Mouse (Mus musculus) MEL (cell line): ENCODE data around the gene Rasa1. TPM values are rescaled to one million over a fixed set of nuclear protein-coding genes. Genes with fewer than 3 reads are reported as not detected.

Source experiments
- DNase-seq: peaks from one replicate; pipeline ENCODE4 v3.0.0; 2011; ENCODE audit warnings: low read depth, low spot score
- H3K27ac ChIP-seq: 2 replicates; pipeline ENCODE4 v1.5.1; 2012; ENCODE audit warnings: low read depth, mild to moderate bottlenecking, control low read depth, low read length, moderate library complexity; ENCODE audit not compliant: control insufficient read depth
- H3K27me3 ChIP-seq, 2 experiments: fragments of 150-350 bp in 1 of 2; sonication (generic) in 1 of 2; 2 replicates each; pipeline ENCODE4 v1.6.1; 2012; ENCODE audit warnings: low read length in 2 of 2, mild to moderate bottlenecking in 2 of 2, improper control_type of control experiment in 1 of 2, moderate library complexity in 1 of 2; ENCODE audit not compliant: insufficient read depth in 2 of 2, control insufficient read depth in 1 of 2
- H3K36me3 ChIP-seq, 2 experiments: 2 replicates each; pipeline ENCODE4 v1.6.1; 2012 to 2014; ENCODE audit warnings: low read length in 2 of 2, improper control_type of control experiment in 1 of 2, inconsistent platforms in 1 of 2, mild to moderate bottlenecking in 1 of 2; ENCODE audit not compliant: insufficient read depth in 2 of 2, control insufficient read depth in 1 of 2
- H3K4me1 ChIP-seq, 2 experiments: fragments of 150-350 bp in 1 of 2; sonication (generic) in 1 of 2; 2 replicates each; pipeline ENCODE4 v1.6.1; 2012; ENCODE audit warnings: low read length in 2 of 2, improper control_type of control experiment in 1 of 2, mild to moderate bottlenecking in 1 of 2; ENCODE audit not compliant: insufficient read depth in 2 of 2, control insufficient read depth in 1 of 2
- H3K4me3 ChIP-seq, 2 experiments: fragments of 150-350 bp in 1 of 2; sonication (generic) in 1 of 2; 2 replicates each; pipeline ENCODE4 v1.5.1; 2012; ENCODE audit warnings: low read depth in 2 of 2, low read length in 2 of 2, mild to moderate bottlenecking in 2 of 2, moderate library complexity in 2 of 2, control low read depth in 1 of 2, improper control_type of control experiment in 1 of 2; ENCODE audit not compliant: control insufficient read depth in 1 of 2, insufficient read depth in 1 of 2
- H3K79me2 ChIP-seq: 2 replicates; pipeline ENCODE4 v1.6.1; 2012; ENCODE audit warnings: mild to moderate bottlenecking, low read length, moderate library complexity; ENCODE audit not compliant: control insufficient read depth, poor library complexity, insufficient read depth
- H3K9ac ChIP-seq: 2 replicates; pipeline ENCODE4 v1.6.1; 2012; ENCODE audit warnings: low read depth, mild to moderate bottlenecking, control low read depth, low read length, moderate library complexity; ENCODE audit not compliant: control insufficient read depth, poor library complexity, severe bottlenecking
- H3K9me3 ChIP-seq: fragments of 150-350 bp; sonication (generic); replicated peaks from 2 replicates; pipeline ENCODE4 v1.6.1; 2012; ENCODE audit warnings: mild to moderate bottlenecking, low read length, improper control_type of control experiment, moderate library complexity; ENCODE audit not compliant: insufficient read depth
- CHD1 ChIP-seq: IDR thresholded peaks from 2 replicates; pipeline ENCODE4 v1.6.1; 2012; ENCODE audit warnings: low read depth, mild to moderate bottlenecking, inconsistent platforms, low read length, improper control_type of control experiment
- CHD2 ChIP-seq: IDR thresholded peaks from 2 replicates; pipeline ENCODE4 v1.6.1; 2011; ENCODE audit warnings: low read length, improper control_type of control experiment
- CTCF ChIP-seq, 3 experiments: IDR thresholded peaks in 2 of 3; conservative IDR thresholded peaks in 1 of 3; 2 replicates each; pipeline ENCODE4 v1.5.1; 2011 to 2012; ENCODE audit warnings: low read length in 3 of 3, low read depth in 2 of 3, mild to moderate bottlenecking in 2 of 3, improper control_type of control experiment in 1 of 3, inconsistent platforms in 1 of 3, mixed read lengths in 1 of 3, moderate library complexity in 1 of 3; ENCODE audit not compliant: control insufficient read depth in 1 of 3, insufficient read depth in 1 of 3, poor library complexity in 1 of 3, severe bottlenecking in 1 of 3
- ELF1 ChIP-seq: IDR thresholded peaks from 2 replicates; pipeline ENCODE4 v1.6.1; 2014; ENCODE audit warnings: low read depth, mild to moderate bottlenecking, inconsistent platforms, low read length, improper control_type of control experiment, moderate library complexity
- EP300 ChIP-seq, 2 experiments: IDR thresholded peaks; 2 replicates each; pipeline ENCODE4 v1.6.1; 2011; ENCODE audit warnings: improper control_type of control experiment in 2 of 2, low read length in 2 of 2, low read depth in 1 of 2, mild to moderate bottlenecking in 1 of 2
- GABPA ChIP-seq: IDR thresholded peaks from 2 replicates; pipeline ENCODE4 v1.6.1; 2012; ENCODE audit warnings: low read depth, mild to moderate bottlenecking, inconsistent platforms, low read length, improper control_type of control experiment, moderate library complexity
- GATA1 ChIP-seq: IDR thresholded peaks from 2 replicates; pipeline ENCODE4 v1.6.1; 2011; ENCODE audit warnings: low read depth, low read length, improper control_type of control experiment
- KAT2A ChIP-seq: conservative IDR thresholded peaks from 2 replicates; pipeline ENCODE4 v1.6.1; 2012; ENCODE audit warnings: low read depth, low read length, improper control_type of control experiment, inconsistent platforms
- MAX ChIP-seq: IDR thresholded peaks from 2 replicates; pipeline ENCODE4 v1.6.1; 2011; ENCODE audit warnings: low read length, improper control_type of control experiment
- MXI1 ChIP-seq: IDR thresholded peaks from 2 replicates; pipeline ENCODE4 v1.6.1; 2011; ENCODE audit warnings: mild to moderate bottlenecking, low read depth, low read length, improper control_type of control experiment
- POLR2AphosphoS5 ChIP-seq: IDR thresholded peaks from 2 replicates; pipeline ENCODE4 v1.6.1; 2012; ENCODE audit warnings: low read depth, borderline replicate concordance, mild to moderate bottlenecking, inconsistent platforms, low read length, moderate library complexity, mixed read lengths
- RCOR1 ChIP-seq: IDR thresholded peaks from 2 replicates; pipeline ENCODE4 v1.6.1; 2012; ENCODE audit warnings: low read depth, mild to moderate bottlenecking, inconsistent platforms, low read length, improper control_type of control experiment
- SMC3 ChIP-seq: IDR thresholded peaks from 2 replicates; pipeline ENCODE4 v1.6.1; 2011; ENCODE audit warnings: low read depth, low read length, improper control_type of control experiment
- TAL1 ChIP-seq: IDR thresholded peaks from 2 replicates; pipeline ENCODE4 v1.6.1; 2012; ENCODE audit warnings: mild to moderate bottlenecking, inconsistent platforms, low read length, moderate library complexity, mixed read lengths
- ZC3H11A ChIP-seq: IDR thresholded peaks from 2 replicates; pipeline ENCODE4 v1.6.1; 2012; ENCODE audit warnings: low read depth, mild to moderate bottlenecking, inconsistent platforms, low read length, improper control_type of control experiment
- ZKSCAN1 ChIP-seq: IDR thresholded peaks from 2 replicates; pipeline ENCODE4 v1.6.1; 2012; ENCODE audit warnings: low read depth, mild to moderate bottlenecking, inconsistent platforms, low read length, improper control_type of control experiment, moderate library complexity
- ZNF384 ChIP-seq: IDR thresholded peaks from 2 replicates; pipeline ENCODE4 v1.6.1; 2012; ENCODE audit warnings: low read depth, mild to moderate bottlenecking, inconsistent platforms, low read length, improper control_type of control experiment
- polyA plus RNA-seq, 2 experiments: library from polyadenylated mRNA; stranded (reverse) in 1 of 2; unstranded in 1 of 2; fragments of >175 nt in 1 of 2; fragments of >200 nt in 1 of 2; gene quantifications; 2 replicates each; pipeline versions ENCODE4 v1.2.1 to v1.2.4; 2012; ENCODE audit warnings: low replicate concordance in 2 of 2, low read depth in 1 of 2; ENCODE audit not compliant: insufficient read length in 2 of 2, insufficient read depth in 1 of 2, missing spikeins in 1 of 2
- total RNA-seq: library from RNA; depleted of rRNA; stranded (reverse); fragments of 300-350 nt; gene quantifications from 2 replicates; pipeline ENCODE4 v1.2.3, GENCODE M21; 2012

Gene Rasa1
- total and polyA plus RNA-seq, 3 experiments, result 14.0 to 22.3 TPM; not detected in 1

GRCm38 (mm10) chr13:85282626-85283025 is 6.3 kb downstream of the Rasa1 start:
- Histone ChIP-seq H3K9me3 (no peaks in the 10 kb centered on the region), H3K79me2 (peaks cover 34% of the 10 kb centered on the region)

GRCm38 (mm10) chr13:85278951-85279350 is 10.0 kb downstream of the Rasa1 start:
- peaks cover 6 to 9% of the 10 kb centered on the region in 2 experiments; a peak in 3 of 4 replicates for H3K4me1 ChIP-seq
- peak; percentile 58 to 59; a peak in 3 of 4 replicates for TF ChIP-seq EP300 (IDR thresholded peaks at IDR 0.05; ENCODE audit: low read depth in 1 of 2, low read length in 2 of 2)
- TF ChIP-seq MAX, result no peak
- TF ChIP-seq CTCF (IDR thresholded peaks at IDR 0.05 in 2 of 3, conservative IDR thresholded peaks at IDR 0.05 in 1 of 3; ENCODE audit: control insufficient read depth in 1 of 3, insufficient read depth in 1 of 3, low read depth in 2 of 3, low read length in 3 of 3, poor library complexity in 1 of 3, severe bottlenecking in 1 of 3), result no peak
- no peak for TF ChIP-seq GABPA
- TF ChIP-seq TAL1, result peak; percentile 25; the same call in 1 of the 2 replicates
- TF ChIP-seq POLR2AphosphoS5, result no peak
- TF ChIP-seq GATA1, result peak; percentile 9; the same call in 1 of the 2 replicates
- no peak for TF ChIP-seq CHD1
- TF ChIP-seq RCOR1, result peak; percentile 52; the same call in 1 of the 2 replicates
- TF ChIP-seq CHD2, result no peak
- TF ChIP-seq MXI1, result no peak
- TF ChIP-seq ELF1, result no peak
- no peak for TF ChIP-seq ZKSCAN1
- no peaks in the 10 kb centered on the region for H3K27me3 ChIP-seq
- H3K4me3 ChIP-seq, result no peak overlapping the region
- H3K9ac ChIP-seq, result no peak overlapping the region
- no peaks in the 10 kb centered on the region for H3K9me3 ChIP-seq
- H3K27ac ChIP-seq, result no peak overlapping the region
- DNase-seq, result peak; percentile 56
- peaks cover 0 to 26% of the 10 kb centered on the region in 2 experiments; a peak in 2 of 4 replicates for H3K36me3 ChIP-seq
- H3K79me2 ChIP-seq, result peaks cover 31% of the 10 kb centered on the region

More at GRCm38 (mm10) chr13:85282626-85283025, 6.3 kb downstream of the Rasa1 start:
- peaks cover 4 to 12% of the 10 kb centered on the region in 2 experiments; a peak in 2 of 4 replicates for H3K4me1 ChIP-seq
- TF ChIP-seq ZNF384 (peak; percentile 57), SMC3 (no peak), KAT2A (no peak), EP300 (IDR thresholded peaks at IDR 0.05; ENCODE audit: low read depth in 1 of 2, low read length in 2 of 2) (no peak; a peak in 1 of 4 replicates), ZC3H11A (no peak)
- TF ChIP-seq, all 39 proteins: peak for 1
- H3K9ac ChIP-seq, result no peak overlapping the region
- H3K27ac ChIP-seq, result no peak overlapping the region
- peaks cover 0 to 34% of the 10 kb centered on the region in 2 experiments; a peak in 2 of 4 replicates for H3K36me3 ChIP-seq
- DNase-seq, result no peak
- H3K27me3 ChIP-seq, result no peaks in the 10 kb centered on the region
- H3K4me3 ChIP-seq, result no peak overlapping the region
